Mouse (Mus musculus) cerebellum, adult 2 months (tissue): Measurements from ENCODE around the gene Fgd1.

Source experiments
- CTCF ChIP-seq: fragments of 200-500 bp; IDR thresholded peaks from 2 replicates; pipeline ENCODE4 v1.5.1; 2011; ENCODE audit warnings: low read depth, mild to moderate bottlenecking, control low read depth, low read length, moderate library complexity, borderline replicate concordance; ENCODE audit not compliant: insufficient read depth
- POLR2A ChIP-seq: fragments of 200-500 bp; IDR thresholded peaks from 2 replicates; pipeline ENCODE4 v1.6.1; 2011; ENCODE audit warnings: low read length, control low read depth, borderline replicate concordance; ENCODE audit not compliant: insufficient read depth

DNA sequence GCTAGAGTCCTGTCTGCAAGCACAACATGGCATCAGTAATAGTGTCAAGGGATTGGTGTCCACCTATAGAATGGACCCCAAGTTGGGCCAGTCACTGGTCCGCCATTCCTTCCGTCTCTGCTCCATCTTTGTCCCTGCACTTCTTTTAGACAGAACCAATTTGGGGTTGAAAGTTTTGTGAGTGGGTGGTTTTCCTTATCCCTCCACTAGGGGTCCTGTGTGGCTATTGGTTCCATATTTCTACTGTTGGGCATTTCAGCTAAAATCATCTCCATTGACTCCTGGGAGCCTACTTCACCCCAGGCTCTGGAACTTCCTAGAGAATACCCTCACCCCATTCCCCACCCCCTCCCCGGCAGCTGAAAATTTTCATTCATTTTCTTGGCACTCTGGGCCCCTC, 84.5 kb downstream of the Fgd1 start:
- TF ChIP-seq CTCF (no peak), POLR2A (no peak)
